Mouse (Mus musculus) retina, postnatal 7 days (tissue): Measurements from ENCODE around the gene Ptpn21.
A peak's percentile ranks its signal among the peaks of the same experiment; 100 is the strongest.

Experiments
- DNase-seq: peaks from one replicate; pipeline ENCODE4 v3.0.0-alpha.2; 2012; ENCODE audit warnings: low read depth, low spot score

The Ptpn21 gene

GRCm38 (mm10) chr12:98736951-98737800 lies at the start of gene Ptpn21:
Gene Ptpn21, minus strand, starts transcription at chr12:98737405.
- DNase-seq = no peak

DNA sequence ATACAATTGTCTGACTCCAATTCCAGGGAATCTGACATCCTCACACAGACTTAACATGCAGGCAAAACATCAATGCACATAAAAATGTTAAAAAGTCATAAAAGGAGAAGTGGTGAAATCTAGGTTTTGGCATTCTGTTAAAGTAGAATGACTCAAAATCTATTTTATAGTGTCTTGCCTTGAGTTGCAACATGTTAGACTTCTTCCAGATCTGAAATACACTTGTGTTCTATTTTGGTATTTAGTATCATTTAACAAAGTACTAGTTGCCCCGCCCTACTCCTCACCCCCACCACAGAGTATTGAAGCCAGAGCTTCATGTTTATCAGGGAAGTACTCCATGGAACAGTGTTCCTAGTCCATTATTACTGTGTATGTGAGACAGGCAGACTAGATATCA lies 47.0 kb upstream of the Ptpn21 start:
- DNase-seq = no peak

- peak; percentile 16 for DNase-seq
Observed at GRCm38 (mm10) chr12:98779148-98779547, 41.9 kb upstream of the Ptpn21 start.

DNA sequence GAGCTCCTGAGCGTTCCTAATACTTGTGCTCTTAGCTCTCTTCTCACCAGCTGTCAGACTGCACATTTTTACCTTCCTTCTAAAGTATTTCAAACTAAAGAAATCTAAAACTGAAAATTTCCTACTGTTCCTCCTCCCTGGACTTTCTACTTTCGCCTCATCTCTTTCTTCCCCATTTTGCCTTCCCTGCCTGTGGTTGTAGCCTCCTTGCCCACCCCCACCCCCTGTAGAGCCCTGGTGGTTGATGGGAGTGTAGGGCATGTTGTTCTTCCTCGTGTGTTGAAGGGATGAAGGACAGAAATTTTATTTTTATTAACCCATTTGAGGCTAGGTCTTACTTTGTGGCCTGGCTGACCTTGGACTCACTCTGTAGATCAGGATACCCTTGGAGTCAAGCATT lies 40.3 kb upstream of the Ptpn21 start:
- DNase-seq = no peak

DNA sequence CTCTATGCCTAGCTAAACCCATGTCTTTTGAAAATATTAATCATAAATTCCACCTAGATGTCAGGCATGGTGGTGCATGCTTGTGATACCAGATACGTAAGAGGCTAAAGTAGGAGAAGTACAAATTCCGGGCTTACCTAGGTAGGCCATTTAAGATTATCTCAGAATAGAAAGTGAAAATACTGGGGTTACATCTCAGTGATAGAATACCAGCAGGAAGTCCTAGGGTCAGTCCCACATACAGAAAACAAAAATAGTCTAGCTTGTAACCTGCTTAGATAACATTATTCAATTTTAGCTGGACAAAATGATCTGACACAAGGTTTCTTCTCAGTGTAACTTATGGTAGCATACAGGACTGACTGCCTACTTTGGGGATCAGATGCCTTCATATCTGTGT lies 29.0 kb upstream of the Ptpn21 start:
- DNase-seq = no peak

DNA sequence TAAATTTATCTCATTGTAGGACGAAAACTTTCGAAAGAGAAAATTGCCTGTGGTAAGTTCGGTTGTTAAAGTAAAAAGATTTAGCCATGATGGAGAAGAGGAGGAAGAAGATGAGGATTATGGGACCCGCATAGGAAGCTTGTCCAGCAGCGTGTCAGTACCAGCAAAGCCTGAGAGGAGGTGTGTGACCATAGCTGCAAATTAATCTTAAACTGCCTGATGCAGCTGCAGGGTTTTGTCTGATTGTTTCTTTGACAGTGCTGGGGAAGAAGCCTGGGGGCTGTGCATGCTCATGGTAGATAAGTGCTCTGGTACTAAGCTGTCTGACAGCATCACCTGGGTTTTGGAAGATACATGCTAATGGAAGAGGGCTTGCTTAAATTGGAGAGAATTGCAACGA lies 22.5 kb upstream of the Ptpn21 start:
- DNase-seq = no peak

DNA sequence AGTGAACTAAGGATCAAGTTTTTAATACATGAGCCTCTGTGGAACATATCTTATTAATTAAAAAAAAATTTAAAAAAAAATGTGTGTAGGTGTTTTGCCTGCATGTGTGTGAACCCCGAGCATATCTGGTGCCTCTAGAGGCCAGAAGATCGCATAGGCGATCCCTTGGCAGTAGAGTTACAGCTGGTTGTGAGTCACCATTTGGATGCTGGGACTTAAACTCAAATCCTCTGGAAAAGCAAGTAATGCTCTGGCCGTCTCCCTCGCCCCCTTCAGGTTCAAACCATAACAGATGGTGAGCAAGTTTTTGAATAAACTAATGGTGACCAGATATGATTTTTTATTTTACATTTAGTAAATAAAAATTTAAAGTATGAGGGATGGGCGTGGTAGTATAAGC lies 20.4 kb upstream of the Ptpn21 start:
- DNase-seq = no peak

GRCm38 (mm10) chr12:98747380-98747753 lies 10.2 kb upstream of the Ptpn21 start:
- no peak for DNase-seq

DNA sequence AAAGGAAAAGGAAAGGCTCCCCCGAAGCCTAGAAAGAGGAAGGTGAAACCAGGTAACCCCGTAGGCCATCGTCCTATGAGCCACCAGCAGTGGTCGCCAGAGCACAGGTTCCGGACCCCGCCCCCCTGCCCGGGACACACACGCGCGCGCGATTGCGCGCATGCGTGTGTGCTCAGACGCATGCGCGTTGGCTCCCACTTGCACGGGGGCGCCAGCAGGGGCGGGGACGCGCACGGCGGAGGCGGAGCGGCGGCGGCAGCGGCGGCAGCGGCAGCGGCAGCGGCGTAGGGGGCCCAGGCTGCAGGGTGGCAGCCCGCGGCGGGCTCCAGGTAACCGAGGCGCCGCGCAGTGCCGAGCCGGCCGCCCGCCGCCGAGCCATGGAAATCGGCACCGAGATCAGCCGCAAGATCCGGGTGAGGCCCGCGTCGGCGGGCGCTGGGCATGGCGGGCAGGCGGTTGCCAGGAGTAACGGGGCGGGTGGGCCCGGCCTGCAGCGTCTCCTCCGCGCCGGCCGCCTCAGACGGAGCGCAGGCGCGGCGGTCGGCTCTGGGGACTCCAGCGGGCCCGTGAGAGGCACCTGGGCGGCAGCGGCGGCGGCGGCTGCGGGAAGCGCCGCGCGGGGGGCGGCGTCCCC lies 9.7 kb upstream of the Ptpn21 start, which contains the start of gene Zc3h14:
Gene Zc3h14 (plus strand): TSS at position 219 of the 634 bp plus-strand sequence.
- DNase-seq = peak; percentile 94

- DNase-seq = peak; percentile 51
Observed at GRCm38 (mm10) chr12:98746131-98746530, 8.9 kb upstream of the Ptpn21 start.

GRCm38 (mm10) chr12:98745626-98746025 lies 8.4 kb upstream of the Ptpn21 start:
- peak; percentile 76 for DNase-seq

- DNase-seq = no peak
Observed at GRCm38 (mm10) chr12:98741011-98741501, 3.9 kb upstream of the Ptpn21 start.

DNA sequence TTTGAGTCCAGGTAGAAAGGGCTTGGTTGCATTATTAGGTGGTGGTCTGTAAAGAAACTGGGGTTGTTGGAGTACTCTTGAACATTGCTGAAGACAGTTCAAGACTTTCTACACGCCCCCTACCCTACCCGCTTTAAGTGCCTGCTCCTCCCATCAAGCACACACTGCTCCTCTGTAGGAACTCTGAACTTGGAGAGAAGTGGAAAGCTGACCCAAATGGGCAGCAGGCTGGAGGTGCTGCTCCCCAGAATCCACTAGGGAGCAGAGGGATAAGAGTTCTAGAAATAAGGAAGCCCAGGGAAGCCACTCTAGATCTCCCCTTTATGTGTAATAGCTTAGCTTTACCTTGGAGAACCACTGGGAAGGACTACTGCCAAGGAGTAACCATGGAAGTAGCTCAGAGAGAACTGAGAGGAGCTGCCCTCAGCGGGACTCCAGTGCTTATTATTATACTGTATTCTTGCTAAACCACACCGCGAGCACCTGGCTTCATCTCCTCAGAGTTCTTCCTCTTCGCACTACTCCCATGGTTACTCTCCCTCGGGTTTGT lies 671 bp upstream of the Ptpn21 start:
- DNase-seq = no peak

DNA sequence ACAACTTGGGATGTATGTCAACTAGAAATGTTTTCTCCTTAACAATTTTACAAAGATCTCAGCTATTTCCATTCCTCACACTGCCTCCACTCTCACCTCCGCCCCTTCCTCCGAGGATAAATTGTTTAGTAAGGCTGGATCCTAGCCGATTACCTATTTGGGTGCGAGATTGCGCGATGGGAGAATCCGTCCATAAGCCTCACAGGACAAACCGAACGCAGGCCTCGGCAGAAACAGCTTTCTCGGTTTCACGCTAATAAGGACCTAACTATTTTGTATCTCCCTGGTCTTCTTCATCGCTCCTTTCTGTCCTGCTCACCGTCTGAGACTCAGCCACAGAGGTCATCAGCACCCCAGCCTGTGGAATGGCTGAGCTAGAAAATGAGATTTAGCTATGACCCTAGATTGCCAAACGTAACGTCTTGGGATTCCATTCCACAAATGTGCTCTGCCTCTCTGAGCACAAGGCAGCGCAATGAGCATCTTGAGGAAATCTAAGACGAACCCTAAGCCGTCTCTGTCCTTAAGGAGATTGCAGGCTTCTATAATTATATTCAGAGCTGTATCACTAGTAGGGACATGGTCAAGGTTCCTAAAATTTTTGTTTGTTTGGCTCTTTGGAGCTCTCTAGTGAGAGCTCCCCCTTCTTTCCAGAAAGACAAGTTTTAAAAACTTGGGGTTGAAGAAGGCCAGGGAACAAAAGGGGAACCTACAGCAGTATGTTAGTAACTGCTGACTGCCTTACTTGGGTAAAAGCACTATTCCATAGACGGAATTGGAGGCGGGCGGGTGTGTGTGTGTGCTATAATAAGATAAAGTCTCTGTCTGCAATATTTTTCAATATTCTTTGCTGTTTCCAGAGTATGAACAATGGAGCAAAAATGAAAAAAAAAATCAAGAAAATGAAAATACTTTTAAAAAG lies 2.1 kb downstream of the Ptpn21 start:
- DNase-seq = no peak

- peak; percentile 76 for DNase-seq
Observed at GRCm38 (mm10) chr12:98734246-98734879, 2.8 kb downstream of the Ptpn21 start.

DNA sequence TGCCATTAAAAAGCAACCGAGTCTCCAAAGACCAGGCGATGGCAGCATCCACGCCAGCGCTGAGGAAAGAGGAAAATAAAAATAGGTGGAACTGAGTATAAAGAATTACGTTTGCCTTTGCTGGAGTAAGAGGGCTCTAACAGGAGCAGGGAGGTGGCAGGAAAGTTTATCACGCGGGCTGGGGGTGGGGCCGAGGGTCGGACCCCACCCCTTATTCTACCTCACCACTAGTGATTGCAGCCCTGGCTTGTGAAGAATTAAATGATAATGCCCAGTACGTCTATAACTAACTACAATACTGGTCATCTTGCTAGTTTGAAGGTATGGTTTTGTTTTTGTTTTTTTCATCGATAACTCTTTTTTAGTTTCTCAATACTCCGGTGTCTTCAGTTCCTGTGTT lies 3.4 kb downstream of the Ptpn21 start:
- DNase-seq = no peak

DNA sequence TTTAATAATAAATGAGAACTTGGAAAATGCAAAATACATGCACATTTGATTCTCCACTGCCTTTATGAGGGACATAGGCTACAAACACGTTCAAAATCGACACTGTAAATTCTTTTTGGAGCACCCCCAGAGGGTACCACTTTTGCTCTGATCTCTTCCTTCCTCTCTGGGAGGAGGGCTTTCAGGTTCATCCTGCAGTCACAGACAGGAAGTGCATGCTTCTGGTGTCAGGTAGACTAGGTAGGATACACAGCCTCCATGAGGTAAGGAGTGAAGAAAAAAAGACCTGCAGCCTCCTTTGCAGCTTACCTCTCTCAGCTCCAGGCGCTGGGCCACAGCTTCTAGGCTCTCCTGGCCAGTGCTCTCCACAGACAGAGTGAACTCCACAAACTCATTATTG lies 4.0 kb downstream of the Ptpn21 start:
- DNase-seq = no peak

GRCm38 (mm10) chr12:98730682-98731081 lies 6.5 kb downstream of the Ptpn21 start:
- no peak for DNase-seq

GRCm38 (mm10) chr12:98727186-98727585 lies 10.0 kb downstream of the Ptpn21 start:
- no peak for DNase-seq

- DNase-seq = no peak
Observed at GRCm38 (mm10) chr12:98726078-98726477, 11.1 kb downstream of the Ptpn21 start.

DNA sequence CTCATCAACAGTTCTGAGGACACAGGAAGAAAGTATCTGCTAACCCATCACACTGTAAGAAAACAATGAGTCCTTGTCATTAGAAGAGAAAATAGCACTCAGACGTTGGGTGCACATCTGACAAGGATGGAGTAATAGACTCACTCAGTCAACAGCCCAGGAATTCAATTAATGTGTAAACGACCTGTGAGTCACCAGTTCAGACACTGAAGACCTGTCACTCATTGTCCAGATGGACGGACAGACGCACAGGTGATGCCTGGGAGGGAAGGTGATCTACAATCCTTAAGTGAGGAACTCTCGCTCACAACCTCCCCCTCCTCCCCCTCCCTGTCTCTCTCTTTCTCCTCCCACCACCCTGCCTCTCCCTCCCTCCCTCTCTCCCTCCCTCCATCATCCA lies 12.2 kb downstream of the Ptpn21 start:
- DNase-seq = no peak
